Mouse (Mus musculus) testis, postnatal 10 days (tissue): ENCODE measurements around the gene Tspoap1.

ENCODE experiments used
- DNase-seq: peaks from one replicate; pipeline ENCODE4 v3.0.0; 2021; ENCODE audit warnings: low spot score

Tspoap1 gene

GRCm38 (mm10) chr11:87745632-87746555 lies 14.4 kb upstream of the Tspoap1 start:
- no peak for DNase-seq

- DNase-seq = no peak
Measured at GRCm38 (mm10) chr11:87747312-87747711, 13.0 kb upstream of the Tspoap1 start.

GRCm38 (mm10) chr11:87747716-87748115 lies 12.6 kb upstream of the Tspoap1 start:
- DNase-seq = no peak

DNA sequence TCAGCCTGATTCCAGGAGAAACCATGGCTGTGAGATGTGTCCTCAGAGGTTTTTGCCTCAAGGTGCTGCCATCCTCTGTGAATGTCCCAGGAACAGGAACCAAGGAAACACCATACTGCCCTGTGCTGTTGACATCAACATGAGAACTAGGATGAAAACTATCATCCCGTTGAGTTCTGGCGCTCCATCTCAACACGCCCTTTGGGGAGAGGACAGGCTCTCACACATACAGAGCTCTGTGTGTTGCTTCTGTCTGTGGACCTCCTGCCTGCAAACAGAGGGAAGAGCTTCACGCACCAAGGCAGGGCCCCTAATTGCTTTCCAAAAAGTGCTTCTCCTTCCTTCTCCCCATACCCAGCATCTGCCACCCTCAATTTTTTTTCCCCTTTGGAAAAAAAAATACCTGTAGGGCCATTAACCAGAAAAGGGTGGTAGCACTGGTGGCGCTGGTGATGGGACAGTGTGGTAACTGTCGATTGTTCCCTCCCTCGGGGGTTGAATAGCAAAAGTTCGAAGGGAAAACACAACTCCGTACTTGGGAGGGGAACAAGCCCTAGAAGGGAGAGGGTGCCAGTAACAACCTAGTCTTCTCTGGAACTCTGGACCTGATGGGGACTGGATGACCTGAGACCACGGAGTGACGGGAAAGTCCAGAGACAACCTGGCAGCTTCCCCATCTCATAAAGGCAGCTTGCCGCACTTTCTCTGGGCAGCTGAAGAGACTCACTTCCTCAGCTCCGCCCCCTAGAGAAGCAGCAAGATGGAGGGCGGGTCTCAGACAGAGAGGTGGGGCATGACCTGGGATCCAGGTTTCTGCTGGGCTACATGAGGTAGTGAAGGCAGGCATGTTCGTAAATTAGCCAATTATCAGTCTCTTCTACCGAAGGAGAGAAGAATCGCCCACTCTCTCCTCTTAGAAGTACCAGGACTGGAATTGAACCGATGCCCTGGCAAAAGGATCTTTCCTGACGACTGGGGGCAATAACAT lies 11.9 kb upstream of the Tspoap1 start:
- no peak for DNase-seq

DNA sequence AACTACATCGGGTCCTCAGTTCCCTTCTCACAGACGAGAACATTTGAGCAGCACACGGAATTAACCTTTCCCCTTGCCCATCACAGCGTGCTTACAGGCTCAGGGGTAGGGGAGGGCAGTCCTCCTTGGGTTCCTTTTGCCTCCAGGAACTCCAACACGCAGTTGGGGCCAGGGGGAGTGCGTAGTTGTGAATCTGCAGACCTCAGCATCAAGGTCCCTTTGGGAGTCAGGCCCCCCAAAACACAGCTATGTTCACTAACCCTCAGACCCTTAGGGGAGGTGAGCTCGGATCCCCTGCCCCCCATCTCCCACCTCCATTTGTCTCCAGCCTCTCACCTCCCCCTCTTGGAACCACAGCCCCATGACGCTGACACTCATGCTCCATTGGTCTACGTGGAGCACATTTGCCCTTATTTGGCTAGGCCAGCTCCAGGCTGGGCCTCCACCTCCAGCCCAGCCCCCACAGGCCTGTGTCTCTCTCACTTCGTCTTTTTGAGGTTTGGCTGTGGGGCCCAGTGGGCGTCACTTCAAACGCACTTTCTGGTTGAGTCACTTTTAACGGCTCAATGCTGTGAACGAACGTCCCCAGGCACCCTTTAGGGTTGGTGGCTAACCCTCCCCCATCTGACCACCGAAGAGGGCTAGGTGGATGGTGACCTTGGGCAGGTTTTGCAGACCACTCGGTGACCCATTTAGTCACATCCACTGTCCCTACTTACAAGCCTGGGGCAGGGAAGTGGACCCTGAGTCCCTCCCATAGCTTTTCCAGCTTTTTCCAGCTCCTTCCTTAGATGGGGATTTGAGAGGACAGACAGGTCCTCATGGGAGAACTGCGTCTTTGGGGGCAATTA lies 10.9 kb upstream of the Tspoap1 start:
- DNase-seq = no peak

GRCm38 (mm10) chr11:87750043-87750421 lies 10.3 kb upstream of the Tspoap1 start:
- no peak for DNase-seq

DNA sequence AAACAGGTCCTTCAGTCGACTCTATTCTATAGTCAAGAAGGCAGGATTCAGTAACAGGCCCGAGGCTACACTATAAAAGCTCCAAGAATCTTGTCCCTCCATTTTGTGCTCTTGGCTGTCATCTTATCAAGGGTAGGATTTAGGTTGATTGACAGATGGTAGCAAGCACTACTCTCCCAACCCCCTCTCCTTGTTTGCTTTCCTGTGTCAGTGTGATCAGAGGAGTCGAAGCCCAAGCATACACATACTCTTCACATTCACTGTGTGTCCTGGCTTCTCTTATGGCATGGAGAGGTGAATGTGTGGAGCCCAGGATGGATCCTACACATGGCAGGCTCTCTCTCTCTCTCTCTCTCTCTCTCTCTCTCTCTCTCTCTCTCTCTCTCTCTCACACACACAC lies 9.8 kb upstream of the Tspoap1 start:
- no peak for DNase-seq

DNA sequence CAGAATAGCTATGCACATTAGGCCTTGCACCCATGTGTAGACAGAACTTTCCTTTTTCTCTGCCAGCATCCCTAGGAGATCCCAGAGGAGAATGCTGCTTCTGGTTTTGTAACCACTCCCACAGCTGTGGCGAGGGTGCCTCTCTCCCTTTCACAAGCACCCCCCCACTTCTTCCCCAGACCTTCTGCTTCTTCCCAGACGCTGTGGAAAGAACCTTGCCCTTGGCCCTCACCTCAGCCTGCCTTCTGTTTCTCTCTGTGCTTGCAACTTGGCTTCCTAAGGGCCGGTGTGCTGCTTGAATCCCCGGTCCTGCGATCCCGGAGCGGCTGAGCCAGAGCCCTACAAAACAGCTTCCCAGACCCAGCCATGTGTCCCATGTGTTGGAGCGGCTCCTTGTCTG lies 9.3 kb upstream of the Tspoap1 start:
- DNase-seq = no peak

- no peak for DNase-seq
Measured at GRCm38 (mm10) chr11:87751491-87751966, 8.8 kb upstream of the Tspoap1 start.

GRCm38 (mm10) chr11:87752307-87752706 lies 8.0 kb upstream of the Tspoap1 start:
- no peak for DNase-seq

GRCm38 (mm10) chr11:87753255-87753654 lies 7.1 kb upstream of the Tspoap1 start:
- no peak for DNase-seq

- DNase-seq = no peak
Measured at GRCm38 (mm10) chr11:87753891-87754501, 6.3 kb upstream of the Tspoap1 start.

- no peak for DNase-seq
Measured at GRCm38 (mm10) chr11:87754603-87755002, 5.7 kb upstream of the Tspoap1 start.

- DNase-seq = no peak
Measured at GRCm38 (mm10) chr11:87755360-87756017, 4.9 kb upstream of the Tspoap1 start.

GRCm38 (mm10) chr11:87756251-87756820 lies 4.0 kb upstream of the Tspoap1 start:
- DNase-seq = no peak

GRCm38 (mm10) chr11:87757001-87757954 lies 3.1 kb upstream of the Tspoap1 start:
- DNase-seq = no peak

- DNase-seq = no peak
Measured at GRCm38 (mm10) chr11:87758161-87758911, 2.0 kb upstream of the Tspoap1 start.

GRCm38 (mm10) chr11:87758957-87759608 lies 1.3 kb upstream of the Tspoap1 start:
- DNase-seq = no peak
